Mouse (Mus musculus) lung, embryonic 14.5 days (tissue): ENCODE results near the gene Atp13a1. TPM values are rescaled to one million over a fixed set of nuclear protein-coding genes. Genes with fewer than 3 reads are reported as not detected.
A peak's percentile ranks its signal among the peaks of the same experiment; 100 is the strongest.

Experiments used
- ATAC-seq: fragments of 200-750 bp; cut with Nextera tagmentation; 2 replicates; pipeline ENCODE4 v1.8.0; 2017; ENCODE audit warnings: mild to moderate bottlenecking, moderate TSS enrichment, moderate library complexity; ENCODE audit not compliant: insufficient read depth
- DNase-seq: peaks from one replicate; pipeline ENCODE4 v3.0.0-alpha.2; 2015
- H3K27ac ChIP-seq: fragments of 300-500 bp; sonication (generic); 2 replicates; pipeline ENCODE4 v1.5.1; 2014; ENCODE audit warnings: low read depth, mild to moderate bottlenecking, moderate library complexity
- H3K27me3 ChIP-seq: fragments of 300-500 bp; sonication (generic); 2 replicates; pipeline ENCODE4 v1.6.1; 2014; ENCODE audit warnings: low read length, control low read depth; ENCODE audit not compliant: insufficient read depth
- H3K36me3 ChIP-seq: fragments of 300-500 bp; sonication (generic); 2 replicates; pipeline ENCODE4 v1.6.1; 2014; ENCODE audit warnings: control low read depth; ENCODE audit not compliant: insufficient read depth
- H3K4me1 ChIP-seq: fragments of 300-500 bp; sonication (generic); 2 replicates; pipeline ENCODE4 v1.6.1; 2014; ENCODE audit warnings: antibody characterized with exemption, control low read depth; ENCODE audit not compliant: insufficient read depth
- H3K4me2 ChIP-seq: fragments of 300-500 bp; sonication (generic); 2 replicates; pipeline ENCODE4 v1.6.1; 2014; ENCODE audit warnings: mild to moderate bottlenecking
- H3K4me3 ChIP-seq: fragments of 300-500 bp; sonication (generic); 2 replicates; pipeline ENCODE4 v1.5.1; 2014; ENCODE audit warnings: low read depth, low read length
- H3K9ac ChIP-seq: fragments of 300-500 bp; sonication (generic); 2 replicates; pipeline ENCODE4 v1.6.1; 2014
- H3K9me3 ChIP-seq: fragments of 300-500 bp; sonication (generic); 2 replicates; pipeline ENCODE4 v1.6.1; 2016; ENCODE audit warnings: low read depth, low read length, control low read depth
- CTCF ChIP-seq: IDR thresholded peaks from 2 replicates; pipeline ENCODE4 v1.5.1; 2016; ENCODE audit warnings: antibody characterized with exemption, low read depth
- WGBS: fragments of 180-500 bp; shearing (Covaris S2); extraction: QIAGEN DNeasy Blood & Tissue Kit; methylation state at CpG from one replicate; pipeline ENCODE4 v1.1.7; 2014; 5-methylcytosine and 5-hydroxymethylcytosine counted together
- polyA plus RNA-seq: library from polyadenylated mRNA; unstranded; fragments of >200 nt; fragmentation: Nextera tagmentation; extraction: Ambion mirVana; gene quantifications from 2 replicates; pipeline ENCODE4 v1.2.1, GENCODE M21; 2014

The Atp13a1 gene
- polyA plus RNA-seq, 1 experiment from 2014 or later = 57.4 TPM

- peak overlapping the region; percentile 92 for H3K9ac ChIP-seq
- WGBS = 27% methylated on average over 11 of the region's 11 CpGs
- peak overlapping the region; percentile 100 for H3K4me3 ChIP-seq
- peak; percentile 38 for DNase-seq
- no peak for TF ChIP-seq CTCF
- H3K27ac ChIP-seq = no peak overlapping the region
- H3K36me3 ChIP-seq = peaks cover 23% of the 10 kb centered on the region
- H3K4me1 ChIP-seq = peaks cover 9% of the 10 kb centered on the region; the same call in 1 of the 2 replicates
- no peaks in the 10 kb centered on the region for H3K27me3 ChIP-seq
- no peaks in the 10 kb centered on the region for H3K9me3 ChIP-seq
- peak overlapping the region; percentile 84 for H3K4me2 ChIP-seq
- ATAC-seq = peak; percentile 9; the same call in 1 of the 2 replicates
Observed at GRCm38 (mm10) chr8:69790364-69790763, 599 bp upstream of the Atp13a1 start.

GRCm38 (mm10) chr8:69791415-69792068, 579 bp downstream of the Atp13a1 start:
- WGBS = under 1% methylated on average over 48 of the region's 48 CpGs
- Histone ChIP-seq H3K9me3 (no peaks in the 10 kb centered on the region), H3K4me1 (peaks cover 9% of the 10 kb centered on the region; the same call in 1 of the 2 replicates), H3K9ac (peak overlapping the region; percentile 92), H3K4me2 (peak overlapping the region; percentile 84), H3K4me3 (peak overlapping the region; percentile 100), H3K27me3 (no peaks in the 10 kb centered on the region), H3K27ac (peak overlapping the region; percentile 86), H3K36me3 (peaks cover 34% of the 10 kb centered on the region)
- DNase-seq (peak; percentile 50), ATAC-seq (peak; percentile 61)
- no peak for TF ChIP-seq CTCF

DNA sequence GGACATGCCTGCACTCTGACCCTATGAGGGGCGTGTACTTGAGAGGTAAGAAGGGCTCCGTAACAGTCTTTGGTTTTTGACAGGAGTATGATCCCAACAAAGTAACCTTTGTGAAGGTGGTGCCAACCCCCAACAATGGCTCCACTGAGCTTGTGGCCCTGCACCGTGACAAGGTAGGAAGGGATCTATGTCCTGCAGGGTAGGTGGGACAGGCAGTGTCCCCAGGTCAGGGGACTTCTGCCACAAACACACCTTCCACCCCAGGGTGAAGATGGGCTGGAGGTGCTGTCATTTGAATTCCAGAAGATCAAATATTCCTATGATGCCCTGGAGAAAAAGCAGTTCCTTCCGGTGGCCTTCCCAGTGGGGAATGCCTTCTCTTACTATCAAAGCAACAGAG, 2.7 kb downstream of the Atp13a1 start:
- H3K9me3 ChIP-seq = no peaks in the 10 kb centered on the region
- peaks cover 9% of the 10 kb centered on the region; the same call in 1 of the 2 replicates for H3K4me1 ChIP-seq
- no peak overlapping the region for H3K4me3 ChIP-seq
- no peak for DNase-seq
- H3K4me2 ChIP-seq = no peak overlapping the region
- WGBS = 87% methylated on average over 4 of the region's 4 CpGs
- H3K27me3 ChIP-seq = no peaks in the 10 kb centered on the region
- ATAC-seq = no peak
- H3K27ac ChIP-seq = no peak overlapping the region
- H3K36me3 ChIP-seq = peaks cover 56% of the 10 kb centered on the region
- H3K9ac ChIP-seq = no peak overlapping the region
- no peak for TF ChIP-seq CTCF

DNA sequence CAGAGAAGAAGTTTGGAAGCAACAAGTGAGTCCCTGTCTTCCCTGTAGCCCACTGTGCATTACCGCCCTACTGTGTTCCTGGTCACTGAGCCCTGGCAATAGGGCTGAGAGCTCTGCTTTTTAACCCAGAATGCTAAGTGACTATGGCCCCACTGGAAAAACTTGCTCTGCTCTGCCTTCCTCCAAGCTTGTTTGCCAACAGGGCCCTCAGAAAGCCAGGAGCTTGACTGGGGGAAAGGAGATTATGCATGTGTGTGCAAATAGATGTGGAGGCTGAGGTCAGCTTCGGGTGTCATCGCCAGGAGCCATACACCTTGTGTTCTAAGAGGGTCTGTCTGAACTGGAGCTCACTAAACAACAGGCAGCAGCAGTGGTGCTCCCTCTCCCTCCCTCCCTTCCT, 3.1 kb downstream of the Atp13a1 start:
- Histone ChIP-seq H3K27ac (no peak overlapping the region), H3K27me3 (no peaks in the 10 kb centered on the region), H3K9ac (no peak overlapping the region), H3K4me3 (no peak overlapping the region), H3K4me2 (no peak overlapping the region), H3K9me3 (no peaks in the 10 kb centered on the region), H3K4me1 (peaks cover 9% of the 10 kb centered on the region; the same call in 1 of the 2 replicates), H3K36me3 (peaks cover 60% of the 10 kb centered on the region)
- DNase-seq (no peak), ATAC-seq (no peak)
- TF ChIP-seq CTCF = no peak
- WGBS = 94% methylated on average over 3 of the region's 3 CpGs

GRCm38 (mm10) chr8:69794901-69795300, 3.9 kb downstream of the Atp13a1 start:
- H3K4me2 ChIP-seq = no peak overlapping the region
- WGBS = 95% methylated on average over 6 of the region's 6 CpGs
- DNase-seq = no peak
- H3K27me3 ChIP-seq = no peaks in the 10 kb centered on the region
- ATAC-seq = no peak
- no peak overlapping the region for H3K4me3 ChIP-seq
- H3K9me3 ChIP-seq = no peaks in the 10 kb centered on the region
- H3K36me3 ChIP-seq = peaks cover 68% of the 10 kb centered on the region
- no peak overlapping the region for H3K9ac ChIP-seq
- H3K27ac ChIP-seq = no peak overlapping the region
- TF ChIP-seq CTCF = no peak
- H3K4me1 ChIP-seq = peaks cover 9% of the 10 kb centered on the region; the same call in 1 of the 2 replicates

DNA sequence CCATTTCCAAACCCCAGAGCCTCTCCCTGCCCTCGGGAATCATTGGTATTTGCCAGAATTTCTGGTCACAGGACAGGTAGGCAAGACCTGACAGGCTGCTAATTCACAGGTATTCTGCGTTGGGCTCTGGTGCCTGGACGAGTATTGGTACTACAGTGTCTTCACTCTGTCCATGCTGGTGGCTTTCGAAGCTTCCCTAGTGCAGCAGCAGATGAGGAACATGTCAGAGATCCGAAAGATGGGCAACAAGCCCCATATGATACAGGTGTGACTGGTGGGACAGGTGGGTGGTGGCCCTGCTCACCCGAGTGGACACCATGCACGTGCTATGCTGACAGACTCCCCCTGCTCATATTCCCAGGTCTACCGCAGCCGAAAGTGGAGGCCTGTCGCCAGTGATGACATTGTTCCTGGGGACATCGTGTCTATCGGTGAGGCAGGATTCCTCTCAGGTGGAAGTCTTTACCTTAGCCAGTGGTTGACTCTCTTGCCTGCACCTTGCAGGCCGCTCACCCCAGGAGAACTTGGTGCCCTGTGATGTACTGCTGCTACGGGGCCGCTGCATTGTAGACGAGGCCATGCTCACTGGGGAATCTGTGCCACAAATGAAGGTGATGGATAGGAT, 5.9 kb downstream of the Atp13a1 start:
- Histone ChIP-seq H3K36me3 (peaks cover 85% of the 10 kb centered on the region), H3K27ac (no peak overlapping the region), H3K4me3 (no peak overlapping the region), H3K27me3 (no peaks in the 10 kb centered on the region), H3K4me2 (no peak overlapping the region), H3K9ac (no peak overlapping the region), H3K4me1 (peaks cover 5% of the 10 kb centered on the region; the same call in 1 of the 2 replicates), H3K9me3 (no peaks in the 10 kb centered on the region)
- 91% methylated on average over 16 of the region's 16 CpGs for whole genome bisulfite sequencing
- DNase-seq (no peak), ATAC-seq (no peak)
- TF ChIP-seq CTCF = no peak

DNA sequence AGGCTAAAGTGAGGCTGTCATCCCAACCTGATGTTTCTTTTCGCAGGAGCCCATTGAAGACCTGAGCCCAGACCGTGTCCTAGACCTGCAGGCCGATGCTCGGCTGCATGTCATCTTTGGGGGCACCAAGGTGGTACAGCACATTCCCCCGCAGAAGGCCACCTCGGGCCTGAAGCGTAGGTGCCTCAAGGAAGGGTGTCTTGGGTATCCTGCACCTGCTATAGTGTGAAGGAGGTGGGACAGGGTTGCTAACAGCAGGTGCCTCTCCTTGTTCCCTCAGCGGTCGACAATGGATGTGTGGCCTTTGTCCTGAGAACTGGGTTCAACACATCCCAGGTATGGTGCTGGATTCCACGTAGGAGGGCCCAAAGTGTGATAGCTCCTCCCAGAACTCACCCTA, 6.7 kb downstream of the Atp13a1 start:
- Histone ChIP-seq H3K27me3 (no peaks in the 10 kb centered on the region), H3K36me3 (peaks cover 93% of the 10 kb centered on the region), H3K27ac (no peak overlapping the region), H3K4me3 (no peak overlapping the region), H3K9me3 (no peaks in the 10 kb centered on the region), H3K4me2 (no peak overlapping the region), H3K4me1 (no peaks in the 10 kb centered on the region; the same call in 1 of the 2 replicates), H3K9ac (no peak overlapping the region)
- WGBS = 92% methylated on average over 10 of the region's 10 CpGs
- no peak for TF ChIP-seq CTCF
- ATAC-seq (no peak), DNase-seq (no peak)
